Mouse (Mus musculus): Measurements from ENCODE around the gene Gng5.

Gene Gng5

DNA sequence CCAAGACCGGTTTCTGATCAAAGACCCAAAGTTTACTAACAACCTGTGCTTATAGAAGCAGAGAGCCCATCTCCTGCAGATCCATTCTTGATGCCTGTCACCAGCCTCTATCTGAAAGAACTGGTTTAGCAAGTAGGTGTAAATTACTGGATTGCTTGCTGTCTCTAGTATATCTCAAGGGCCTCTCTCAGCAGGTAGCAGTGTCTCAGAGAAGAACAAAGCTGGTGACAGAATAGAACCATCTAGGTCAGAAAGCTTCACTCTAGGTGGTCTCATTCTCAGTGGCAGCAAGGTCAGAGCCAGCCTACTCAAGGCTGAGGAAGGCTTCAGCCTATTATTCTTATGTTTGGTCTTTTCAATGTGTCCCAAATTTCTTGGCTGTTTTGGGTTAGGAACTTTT is 44.0 kb downstream of the Gng5 start:
- no peak for DNase-seq

DNA sequence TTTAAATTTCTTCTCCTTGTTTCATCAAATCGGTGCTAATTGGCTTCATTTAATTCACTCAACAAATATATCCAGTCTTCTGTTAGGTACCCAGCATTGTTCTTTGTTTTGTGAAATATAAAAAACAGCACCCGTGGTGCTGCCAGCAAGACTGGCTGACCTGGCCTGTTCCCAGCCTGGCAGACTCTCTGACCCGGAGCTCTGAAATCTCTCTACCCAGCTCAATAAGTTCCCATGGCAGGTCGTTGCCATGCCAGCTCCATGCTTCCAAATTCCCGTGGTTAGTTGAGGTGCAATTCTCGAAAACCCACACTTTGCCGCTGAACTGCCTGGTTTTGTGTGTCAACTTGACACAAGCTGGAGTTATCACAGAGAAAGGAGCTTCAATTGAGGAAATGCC is 55.2 kb downstream of the Gng5 start:
- DNase-seq, result no peak

Measured in cerebellum, adult 9-11 months (tissue).